Mouse (Mus musculus): ENCODE measurements around the gene Sgms1.
A peak's percentile ranks its signal among the peaks of the same experiment; 100 is the strongest.
"Not testable (repeated sequence)": the region's sequence is repeated elsewhere in the genome, so short reads cannot be mapped to it uniquely, and the experiment has no call there.

The Sgms1 gene

DNA sequence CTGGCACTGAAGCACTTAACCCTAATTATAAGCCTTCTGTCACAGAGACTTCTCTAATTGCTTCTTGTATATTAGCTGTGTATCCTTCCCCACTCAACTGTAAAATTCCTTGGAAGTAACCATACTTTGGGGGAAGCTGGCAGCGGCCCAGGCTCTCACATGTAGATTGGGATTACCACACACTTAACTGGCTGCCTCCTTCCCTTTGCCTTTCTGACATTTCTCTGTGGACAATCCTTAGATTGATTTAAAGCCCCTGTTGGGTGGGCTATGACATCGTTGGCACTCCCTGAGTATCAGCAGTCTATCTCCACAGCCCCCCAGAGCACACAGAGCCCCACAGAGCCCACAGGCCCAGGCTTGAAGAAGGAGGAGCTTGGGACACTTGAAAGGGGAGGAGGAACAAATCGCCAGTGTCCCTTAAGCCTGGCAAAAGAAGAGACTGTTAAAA lies 8.0 kb downstream of the Sgms1 start:
- DNase-seq, result peak; percentile 16 to 38

DNA sequence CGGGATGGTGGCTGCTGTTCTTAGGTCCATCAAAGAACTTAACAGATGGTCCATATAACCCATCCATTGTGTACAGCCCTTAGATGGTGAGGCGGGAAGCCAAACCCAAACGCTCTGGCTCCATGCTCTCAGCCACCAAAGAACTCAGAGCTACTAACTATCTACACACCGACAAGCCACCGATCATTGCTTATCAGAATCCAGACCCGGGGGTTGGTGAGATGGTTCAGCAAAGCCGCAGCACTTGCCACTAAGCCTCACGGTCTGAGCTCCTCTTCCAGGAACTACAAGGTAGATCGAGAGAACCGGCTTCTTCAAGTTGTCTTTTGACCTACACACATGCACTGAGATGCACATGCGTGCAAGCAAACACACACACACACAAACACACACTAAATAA lies 8.8 kb downstream of the Sgms1 start:
- DNase-seq, result no peak

DNA sequence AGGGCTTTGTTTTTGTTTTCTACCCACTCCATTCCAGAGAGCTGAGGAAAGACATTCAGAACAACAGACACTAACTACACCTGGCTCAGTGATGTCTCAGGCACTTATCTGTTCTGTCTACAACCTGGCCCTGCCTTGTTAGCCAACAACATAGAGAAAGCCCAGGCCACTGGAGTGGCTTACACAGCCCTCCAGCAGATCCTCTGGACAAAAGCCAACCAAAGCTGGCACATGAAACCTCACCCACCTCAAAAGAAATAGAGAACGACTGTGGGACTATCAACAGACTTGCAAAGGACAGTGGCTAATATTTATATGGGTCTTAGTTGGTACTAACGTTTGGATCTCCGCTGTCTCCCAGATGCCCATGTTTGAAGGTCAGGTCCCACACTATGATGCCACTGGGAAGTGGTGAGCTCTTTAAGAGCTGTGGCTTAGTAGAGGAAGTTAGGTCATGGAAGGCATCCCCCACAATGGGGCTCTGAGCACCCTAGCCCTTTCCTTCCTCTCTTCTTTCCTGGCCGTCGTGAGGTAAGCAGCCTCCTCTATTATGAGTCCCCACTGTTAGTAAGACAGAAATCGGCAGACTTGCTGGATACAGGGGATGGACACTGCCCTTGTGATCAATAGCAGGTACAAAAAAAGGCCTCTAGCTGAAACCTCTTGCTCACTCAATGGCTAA lies 10.1 kb downstream of the Sgms1 start:
- DNase-seq, result peak in 1 of 2 experiments; percentile 29

DNA sequence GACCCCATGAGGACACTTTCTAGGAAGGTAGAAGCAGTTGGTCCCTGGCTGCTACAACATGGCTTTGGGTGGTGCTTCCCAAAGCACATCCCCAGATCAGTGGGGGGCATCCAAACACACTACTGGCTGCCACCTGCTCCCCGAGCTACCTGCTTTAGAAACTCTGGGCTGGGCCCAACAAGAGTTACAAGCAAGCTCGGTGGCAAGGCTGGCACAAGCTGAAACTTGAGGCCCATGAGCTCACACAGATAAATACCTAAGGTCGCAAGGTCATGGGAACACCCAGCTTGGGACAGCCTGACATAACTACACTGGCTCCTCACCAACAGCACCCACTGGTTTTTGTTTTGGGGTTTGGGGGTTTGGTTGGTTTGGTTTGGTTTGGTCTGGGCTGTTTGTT lies 10.9 kb downstream of the Sgms1 start:
- no peak for DNase-seq

- DNase-seq, result no peak
These were observed 11.7 kb downstream of the Sgms1 start for GRCm38 (mm10) chr19:32377701-32378325.

- DNase-seq, result peak; percentile 40 to 60
These were observed 12.5 kb downstream of the Sgms1 start for GRCm38 (mm10) chr19:32376886-32377535.

DNA sequence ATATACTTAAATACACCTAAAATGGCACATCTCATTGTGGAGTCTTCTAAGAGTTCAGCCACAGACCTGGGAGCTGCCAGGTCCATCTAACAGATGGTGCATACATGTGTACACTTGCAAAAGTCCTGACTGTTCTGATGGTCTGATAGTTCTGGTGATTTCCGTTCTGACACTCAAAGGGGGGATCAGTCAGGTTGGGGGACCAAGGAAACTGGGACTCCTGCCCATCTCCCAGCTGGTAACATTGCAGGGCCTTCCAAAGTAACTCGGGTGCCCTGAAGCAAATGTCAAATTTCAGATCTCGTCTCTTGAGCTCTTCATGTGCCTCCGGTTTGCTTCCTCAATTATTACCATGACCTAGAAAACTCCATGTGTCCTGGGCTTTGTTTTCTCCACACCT lies 13.5 kb downstream of the Sgms1 start:
- no peak for DNase-seq

- DNase-seq, result no peak
These were observed 14.0 kb downstream of the Sgms1 start for GRCm38 (mm10) chr19:32375473-32375985.

- DNase-seq, result no peak
These were observed 14.8 kb downstream of the Sgms1 start for GRCm38 (mm10) chr19:32374751-32375150.

- DNase-seq, result peak; percentile 65 to 73
These were observed 15.5 kb downstream of the Sgms1 start for GRCm38 (mm10) chr19:32373865-32374655.

- peak in 1 of 2 experiments; percentile 45 for DNase-seq
These were observed 17.1 kb downstream of the Sgms1 start for GRCm38 (mm10) chr19:32372373-32372772.

GRCm38 (mm10) chr19:32367333-32367732 lies 22.2 kb downstream of the Sgms1 start:
- peak in 1 of 2 experiments; percentile 39 for DNase-seq

DNA sequence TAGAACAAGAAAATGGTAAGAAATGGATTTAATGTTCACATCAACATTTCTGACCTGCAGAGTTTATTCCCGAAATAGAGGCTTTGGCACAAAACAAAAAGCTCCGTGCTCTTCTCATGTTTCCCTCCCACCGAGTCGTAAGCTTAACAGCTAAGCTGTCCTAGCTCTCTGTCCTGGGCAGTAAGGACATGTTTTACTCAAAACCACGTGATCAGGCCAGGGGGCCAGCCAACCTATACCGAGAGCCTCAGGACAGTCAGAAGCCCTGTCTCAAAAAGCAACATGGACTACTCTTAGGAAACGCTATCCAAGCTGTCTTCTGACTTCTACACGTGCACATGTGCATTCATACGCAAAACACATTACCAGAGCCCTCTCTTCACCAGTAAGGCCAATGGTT lies 23.1 kb downstream of the Sgms1 start:
- DNase-seq, result no peak

GRCm38 (mm10) chr19:32365111-32365510 lies 24.4 kb downstream of the Sgms1 start:
- DNase-seq, result no peak

GRCm38 (mm10) chr19:32363587-32363986 lies 25.9 kb downstream of the Sgms1 start:
- DNase-seq, result no peak

DNA sequence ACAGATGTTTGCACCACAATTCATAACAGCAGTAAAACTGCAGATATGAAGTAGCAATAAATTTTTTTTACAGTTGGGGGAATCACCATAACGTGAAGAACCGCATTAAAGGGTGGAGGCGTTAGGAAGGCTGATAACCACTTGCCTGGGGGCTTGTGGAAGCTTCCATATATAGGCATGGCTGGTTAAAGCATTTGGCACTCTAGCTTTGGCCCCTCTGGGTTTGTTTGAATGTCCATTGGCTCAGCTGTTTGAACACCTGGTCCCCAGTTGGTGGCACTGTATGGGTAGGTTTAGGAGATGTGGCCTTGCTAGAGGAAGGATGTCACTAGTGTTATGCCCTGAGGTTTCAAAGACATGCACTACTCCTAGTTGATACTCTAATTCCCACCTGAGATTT lies 27.0 kb downstream of the Sgms1 start:
- no peak for DNase-seq

- no peak for DNase-seq
These were observed 28.4 kb downstream of the Sgms1 start for GRCm38 (mm10) chr19:32360989-32361698.

- no peak for DNase-seq
These were observed 29.0 kb downstream of the Sgms1 start for GRCm38 (mm10) chr19:32360546-32360945.

- DNase-seq, result peak in 1 of 2 experiments; percentile 58
These were observed 30.6 kb downstream of the Sgms1 start for GRCm38 (mm10) chr19:32358699-32359517.

- not testable (repeated sequence) for DNase-seq
These were observed 31.5 kb downstream of the Sgms1 start for GRCm38 (mm10) chr19:32358011-32358410.

DNA sequence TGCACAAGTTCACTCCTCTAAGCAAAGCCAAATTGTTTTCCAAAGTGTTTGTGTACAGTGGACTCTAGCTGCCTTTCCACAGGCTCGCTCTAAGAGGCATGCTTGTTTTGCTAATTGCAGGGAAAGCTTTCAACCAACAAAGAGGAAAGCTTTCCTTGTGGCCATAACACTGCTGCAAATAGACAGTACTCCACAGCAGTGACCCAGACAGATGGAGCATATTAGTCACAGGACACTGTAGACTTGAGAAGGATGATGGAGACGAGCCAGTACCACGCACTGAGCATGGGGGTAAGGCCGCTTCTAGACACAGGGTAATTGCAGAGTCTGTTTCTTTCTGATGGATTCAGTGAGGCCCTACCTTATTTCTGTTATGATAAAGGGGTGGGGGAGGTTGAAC lies 33.3 kb downstream of the Sgms1 start:
- no peak for DNase-seq

Data from kidney, postnatal 36 days (tissue).